Mouse (Mus musculus) megakaryocyte, embryonic 14.5 days (primary cell): ENCODE data around the gene Haus4.

Experiments used
- FLI1 ChIP-seq: IDR thresholded peaks from 2 replicates; pipeline ENCODE4 v1.6.1; 2012; ENCODE audit warnings: low read length, inconsistent platforms, mixed read lengths
- GATA1 ChIP-seq: IDR thresholded peaks from 3 replicates; pipeline ENCODE4 v1.6.1; 2012; ENCODE audit warnings: mixed read lengths, low read length, inconsistent platforms, borderline replicate concordance

- no peak for TF ChIP-seq FLI1
- TF ChIP-seq GATA1 = no peak
Observed at GRCm38 (mm10) chr14:54602613-54603012, 48.2 kb upstream of the Haus4 start.
